9 mouse cellular contexts compared by ENCODE assay signal in the genomic region with DNA sequence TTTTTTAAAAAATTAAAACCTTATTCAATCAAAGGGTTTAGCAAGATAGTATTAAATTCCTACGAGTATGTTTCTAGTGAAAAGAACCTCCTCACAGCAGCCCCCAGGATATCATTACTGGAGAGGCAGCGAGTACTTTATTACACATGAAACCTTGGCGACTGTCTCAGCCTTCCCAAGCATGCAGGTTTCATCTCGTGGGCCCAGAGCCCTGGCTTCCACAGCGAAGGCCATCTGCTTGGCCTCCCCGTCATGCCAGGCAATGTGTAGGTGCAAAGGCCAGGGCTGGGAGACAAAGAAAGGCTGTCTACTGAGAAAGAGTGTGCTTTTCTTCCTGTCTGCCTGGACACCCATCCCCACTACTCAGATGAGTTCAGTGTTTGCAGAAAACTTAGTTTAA.
DNase-seq lines count a peak whose midpoint lies in the region; ATAC-seq lines count a peak whose summit lies in the region.
"Had no signal": no experiment of that assay in that cellular context is flagged by ENCODE, and none has a peak within 500 bp of the region (broad histone marks: within the 10 kb centered on the region; RNA-seq: fewer than 3 reads in every experiment).

No protein-coding gene starts in this region.

- peak; percentile 21 for DNase-seq in kidney, adult 18-20 months
- no peak for DNase-seq in kidney, adult 11 months
- peak; percentile 81 for DNase-seq in embryo, embryonic 10 days (ENCODE audit: low spot score)
- peak; percentile 30 for DNase-seq in kidney, postnatal 14 days
- DNase-seq in retina, embryonic 14.5 days (ENCODE audit: low spot score), result peak; percentile 39
- DNase-seq in frontal cortex, adult 2 months (ENCODE audit: extremely low spot score in 1 of 2, low spot score in 1 of 2), result no peak
- no peak for DNase-seq in adipocyte (ENCODE audit: low spot score)

- H3K4me1 ChIP-seq in heart, embryonic 14.5 days (ENCODE audit: control insufficient read depth in 2 of 2, insufficient read depth in 2 of 2, low read length in 2 of 2), result peaks cover 8 to 27% of the 10 kb centered on the region in 2 experiments

- peak overlapping the region; percentile 47; the same call in 1 of the 2 replicates for H3K4me2 ChIP-seq in heart, embryonic 14.5 days (ENCODE audit: low read length)

- no peaks in the 10 kb centered on the region for H3K27me3 ChIP-seq in heart, embryonic 14.5 days (ENCODE audit: control insufficient read depth, insufficient read depth, low read length)
- H3K27me3 ChIP-seq: megakaryocyte, embryonic 14.5 days had no signal

- no peak for ATAC-seq in heart, embryonic 14.5 days (ENCODE audit: insufficient number of reproducible peaks, insufficient read depth, low FRiP score, low read depth)

- no peak overlapping the region for H3K4me3 ChIP-seq in heart, embryonic 14.5 days (ENCODE audit: control insufficient read depth in 1 of 2, insufficient read depth in 1 of 2, low read depth in 1 of 2, low read length in 2 of 2)
- H3K4me3 ChIP-seq: megakaryocyte, embryonic 14.5 days had no signal

- peaks cover 31% of the 10 kb centered on the region for H3K36me3 ChIP-seq in heart, embryonic 14.5 days (ENCODE audit: control insufficient read depth, insufficient read depth, low read length)

- H3K27ac ChIP-seq in heart, embryonic 14.5 days (replicated peaks in 1 of 2; ENCODE audit: control insufficient read depth in 1 of 2, insufficient read depth in 1 of 2, low read depth in 2 of 2, low read length in 2 of 2), result peak overlapping the region; percentile 34 to 70; a peak in 2 of 4 replicates

- 47% methylated on average over 6 of the region's 6 CpGs for WGBS in heart, embryonic 14.5 days

- H3K9me3 ChIP-seq in heart, embryonic 14.5 days (ENCODE audit: control insufficient read depth, low read length), result no peaks in the 10 kb centered on the region
- H3K9me3 ChIP-seq: megakaryocyte, embryonic 14.5 days had no signal

- peak overlapping the region; percentile 56; the same call in 1 of the 2 replicates for H3K9ac ChIP-seq in heart, embryonic 14.5 days (ENCODE audit: low read length)

Comparison
In these comparisons a context has a peak if more than half of its experiments do, and no peak if none do; other contexts are left out.
1. DNase-seq: peak in kidney, adult 18-20 months (single experiment), embryo, embryonic 10 days (single experiment), kidney, postnatal 14 days (single experiment) and retina, embryonic 14.5 days (single experiment); none in kidney, adult 11 months (single experiment), frontal cortex, adult 2 months (0 of 2) and adipocyte (single experiment).